Comparison of ENCODE assay signal across 9 mouse cellular contexts in genomic region chr5:24733134-24733533, GRCm38 (mm10). TPM values are rescaled to one million over a fixed set of nuclear protein-coding genes. Genes with fewer than 3 reads are reported as not detected.
DNase-seq lines count a peak whose midpoint lies in the region; ATAC-seq and TF ChIP-seq lines count a peak whose summit lies in the region.
"Had no signal": no experiment of that assay in that cellular context is flagged by ENCODE, and none has a peak within 500 bp of the region (broad histone marks: within the 10 kb centered on the region; RNA-seq: fewer than 3 reads in every experiment).

No protein-coding gene starts in this region.

- H3K9ac ChIP-seq in limb, embryonic 14.5 days (ENCODE audit: low read depth, low read length, severe bottlenecking) = no peak overlapping the region

- no peak overlapping the region for H3K4me2 ChIP-seq in limb, embryonic 14.5 days (replicated peaks; ENCODE audit: low read depth, low read length, severe bottlenecking)

- 2% methylated on average over 8 of the region's 8 CpGs for WGBS in limb, embryonic 14.5 days

- DNase-seq in testis, postnatal 10 days (ENCODE audit: low spot score) = peak; percentile 70
- no peak for DNase-seq in testis, postnatal 14 days (ENCODE audit: low spot score)
- peak; percentile 35 for DNase-seq in heart, postnatal 4 days
- DNase-seq in limb, embryonic 14.5 days (ENCODE audit: low spot score) = no peak
- no peak for DNase-seq in thymus, postnatal 10 days (ENCODE audit: low spot score in 2 of 2)
- no peak for DNase-seq in right cerebral cortex, postnatal 25 days
- DNase-seq: adrenal gland, adult 2 months had no signal

- H3K27me3 ChIP-seq in limb, embryonic 14.5 days (ENCODE audit: control insufficient read depth, insufficient read depth, low read length) = no peaks in the 10 kb centered on the region

- no peak overlapping the region for H3K4me3 ChIP-seq in limb, embryonic 14.5 days (replicated peaks; ENCODE audit: low read length)

- no peaks in the 10 kb centered on the region for H3K36me3 ChIP-seq in limb, embryonic 14.5 days (ENCODE audit: control insufficient read depth, insufficient read depth, low read length)

- peaks cover 26% of the 10 kb centered on the region for H3K4me1 ChIP-seq in limb, embryonic 14.5 days (ENCODE audit: control insufficient read depth, insufficient read depth, low read length)

- peak overlapping the region; percentile 19; the same call in 1 of the 2 replicates for H3K27ac ChIP-seq in limb, embryonic 14.5 days (replicated peaks; ENCODE audit: low read depth, low read length)

- ATAC-seq in limb, embryonic 14.5 days (ENCODE audit: low FRiP score, low read depth) = peak; percentile 61; the same call in 1 of the 2 replicates
- ATAC-seq in CD4-positive, CD25-positive, alpha-beta regulatory T cell, adult 4 months = no peak
- ATAC-seq in erythroblast, adult 5-6 weeks (replicated peaks; ENCODE audit: low FRiP score, poor library complexity, severe bottlenecking) = no peak

- no peak for TF ChIP-seq POLR2A in limb, embryonic 14.5 days (IDR thresholded peaks at IDR 0.05; ENCODE audit: borderline replicate concordance, extremely low read depth, insufficient read depth, insufficient read length)

- no peaks in the 10 kb centered on the region for H3K9me3 ChIP-seq in limb, embryonic 14.5 days (ENCODE audit: control insufficient read depth, low read length)

RNA-seq across cellular contexts. Expression of gene Wdr86, which starts 2.6 kb away (rescaled TPM):
- total RNA-seq in heart, postnatal 4 days (2021) = 1 to 10 TPM; 2.8 to 3.5 TPM
- 37.5 and 59.4 TPM in 2 replicates for polyA plus RNA-seq in limb, embryonic 14.5 days (2012; rRNA removed)
- 25.4 and 32.0 TPM in 2 replicates for polyA plus RNA-seq in limb, embryonic 14.5 days (2014; fragmentation: Nextera tagmentation; extraction: Ambion mirVana)
- polyA plus RNA-seq in CD4-positive, CD25-positive, alpha-beta regulatory T cell, adult 4 months (2017; shearing (Covaris generic)) = under 1 TPM; 0.39 to 0.91 TPM
- not detected in 2 replicates for total RNA-seq in erythroblast, adult 5-6 weeks (2015; ENCODE audit: low replicate concordance)
- not detected in 2 replicates for total RNA-seq in erythroblast, adult 5-6 weeks (2017; ENCODE audit: low replicate concordance)

RNA-seq across cellular contexts. Expression of gene Crygn, which starts 24.7 kb away (rescaled TPM):
- total RNA-seq in heart, postnatal 4 days (2021) = not detected
- 0.09 TPM in 1 of 2 replicates, not detected in the other for polyA plus RNA-seq in limb, embryonic 14.5 days (2012; rRNA removed)
- 1.0 and 2.3 TPM in 2 replicates for polyA plus RNA-seq in limb, embryonic 14.5 days (2014; fragmentation: Nextera tagmentation; extraction: Ambion mirVana)
- 1 to 10 TPM in 1 of 2 experiments, not detected in 1; 1.8 TPM for polyA plus RNA-seq in CD4-positive, CD25-positive, alpha-beta regulatory T cell, adult 4 months (2017; shearing (Covaris generic))
- not detected in 2 replicates for total RNA-seq in erythroblast, adult 5-6 weeks (2015; ENCODE audit: low replicate concordance)
- total RNA-seq in erythroblast, adult 5-6 weeks (2017; ENCODE audit: low replicate concordance) = not detected in 2 replicates
- polyA plus RNA-seq: adrenal gland, adult 2 months had no signal

RNA-seq across cellular contexts. Expression of gene Nub1, which starts 47.8 kb away (rescaled TPM):
- 10 to 100 TPM; 24.5 to 24.6 TPM for total RNA-seq in heart, postnatal 4 days (2021)
- 37.1 and 39.4 TPM in 2 replicates for polyA plus RNA-seq in limb, embryonic 14.5 days (2012; rRNA removed)
- 33.4 and 35.1 TPM in 2 replicates for polyA plus RNA-seq in limb, embryonic 14.5 days (2014; fragmentation: Nextera tagmentation; extraction: Ambion mirVana)
- 100 to 1,000 TPM in 1 of 2 experiments, 10 to 100 TPM in 1; 83.4 to 107 TPM for polyA plus RNA-seq in CD4-positive, CD25-positive, alpha-beta regulatory T cell, adult 4 months (2017; shearing (Covaris generic))
- total RNA-seq in erythroblast, adult 5-6 weeks (2015; ENCODE audit: low replicate concordance) = 17.7 and 23.6 TPM in 2 replicates
- 41.7 and 52.3 TPM in 2 replicates for total RNA-seq in erythroblast, adult 5-6 weeks (2017; ENCODE audit: low replicate concordance)

Comparison
In these comparisons a context has a peak if more than half of its experiments do, and no peak if none do; other contexts are left out.
1. DNase-seq: peak in testis, postnatal 10 days (single experiment) and heart, postnatal 4 days (single experiment); none in testis, postnatal 14 days (single experiment), limb, embryonic 14.5 days (single experiment), thymus, postnatal 10 days (0 of 2) and right cerebral cortex, postnatal 25 days (single experiment).